Mouse (Mus musculus): ENCODE data around the gene Cyp2ab1. TPM values are rescaled to one million over a fixed set of nuclear protein-coding genes. Genes with fewer than 3 reads are reported as not detected.

Cyp2ab1 gene
- polyA plus RNA-seq, 1 experiment = not detected

- TF ChIP-seq CTCF (IDR thresholded peaks at IDR 0.05; ENCODE audit: borderline replicate concordance, extremely low read depth, insufficient read depth, insufficient read length) (no peak), POLR2A (IDR thresholded peaks at IDR 0.05; ENCODE audit: borderline replicate concordance, extremely low read depth, insufficient read depth, insufficient read length, poor library complexity, severe bottlenecking) (no peak)
- no peak for DNase-seq (ENCODE audit: low read depth)
Measured at GRCm38 (mm10) chr16:20323907-20324306, 1.3 kb downstream of the Cyp2ab1 start.

- TF ChIP-seq POLR2A (IDR thresholded peaks at IDR 0.05; ENCODE audit: borderline replicate concordance, extremely low read depth, insufficient read depth, insufficient read length, poor library complexity, severe bottlenecking) (no peak), CTCF (IDR thresholded peaks at IDR 0.05; ENCODE audit: borderline replicate concordance, extremely low read depth, insufficient read depth, insufficient read length) (peak; percentile 11; the same call in 1 of the 2 replicates)
- no peak for DNase-seq (ENCODE audit: low read depth)
Measured at GRCm38 (mm10) chr16:20322274-20322673, 2.9 kb downstream of the Cyp2ab1 start.

GRCm38 (mm10) chr16:20316770-20317169, 8.4 kb downstream of the Cyp2ab1 start:
- no peak for DNase-seq (ENCODE audit: low read depth)
- TF ChIP-seq POLR2A (IDR thresholded peaks at IDR 0.05; ENCODE audit: borderline replicate concordance, extremely low read depth, insufficient read depth, insufficient read length, poor library complexity, severe bottlenecking) (no peak), CTCF (IDR thresholded peaks at IDR 0.05; ENCODE audit: borderline replicate concordance, extremely low read depth, insufficient read depth, insufficient read length) (no peak)

- TF ChIP-seq POLR2A (IDR thresholded peaks at IDR 0.05; ENCODE audit: borderline replicate concordance, extremely low read depth, insufficient read depth, insufficient read length, poor library complexity, severe bottlenecking) (no peak), CTCF (IDR thresholded peaks at IDR 0.05; ENCODE audit: borderline replicate concordance, extremely low read depth, insufficient read depth, insufficient read length) (no peak)
- no peak for DNase-seq (ENCODE audit: low read depth)
Measured at GRCm38 (mm10) chr16:20315266-20315665, 9.9 kb downstream of the Cyp2ab1 start.

GRCm38 (mm10) chr16:20312272-20312671, 12.9 kb downstream of the Cyp2ab1 start:
- TF ChIP-seq POLR2A (IDR thresholded peaks at IDR 0.05; ENCODE audit: borderline replicate concordance, extremely low read depth, insufficient read depth, insufficient read length, poor library complexity, severe bottlenecking) (no peak), CTCF (IDR thresholded peaks at IDR 0.05; ENCODE audit: borderline replicate concordance, extremely low read depth, insufficient read depth, insufficient read length) (no peak)
- DNase-seq (ENCODE audit: low read depth) = no peak

GRCm38 (mm10) chr16:20301770-20302649, 23.2 kb downstream of the Cyp2ab1 start, which contains the start of gene Parl:
Gene Parl (minus strand): TSS chr16:20302387.
- peak; percentile 96 for DNase-seq (ENCODE audit: low read depth)
- TF ChIP-seq POLR2A (IDR thresholded peaks at IDR 0.05; ENCODE audit: borderline replicate concordance, extremely low read depth, insufficient read depth, insufficient read length, poor library complexity, severe bottlenecking) (peak; percentile 45; the same call in 1 of the 2 replicates), CTCF (IDR thresholded peaks at IDR 0.05; ENCODE audit: borderline replicate concordance, extremely low read depth, insufficient read depth, insufficient read length) (peak; percentile 96)

- TF ChIP-seq POLR2A (IDR thresholded peaks at IDR 0.05; ENCODE audit: borderline replicate concordance, extremely low read depth, insufficient read depth, insufficient read length, poor library complexity, severe bottlenecking) = no peak
- TF ChIP-seq CTCF (IDR thresholded peaks at IDR 0.05; ENCODE audit: borderline replicate concordance, extremely low read depth, insufficient read depth, insufficient read length) = no peak
Measured at GRCm38 (mm10) chr16:20300076-20300475, 25.1 kb downstream of the Cyp2ab1 start.

GRCm38 (mm10) chr16:20280238-20280637, 45.0 kb downstream of the Cyp2ab1 start:
- DNase-seq (ENCODE audit: low read depth) = no peak

More at GRCm38 (mm10) chr16:20300076-20300475, 25.1 kb downstream of the Cyp2ab1 start:
- DNase-seq (ENCODE audit: low read depth) = no peak

GRCm38 (mm10) chr16:20279395-20279794, 45.8 kb downstream of the Cyp2ab1 start:
- TF ChIP-seq CTCF (IDR thresholded peaks at IDR 0.05; ENCODE audit: borderline replicate concordance, extremely low read depth, insufficient read depth, insufficient read length) (no peak), POLR2A (IDR thresholded peaks at IDR 0.05; ENCODE audit: borderline replicate concordance, extremely low read depth, insufficient read depth, insufficient read length, poor library complexity, severe bottlenecking) (no peak)

More at GRCm38 (mm10) chr16:20280238-20280637, 45.0 kb downstream of the Cyp2ab1 start:
- no peak for TF ChIP-seq POLR2A (IDR thresholded peaks at IDR 0.05; ENCODE audit: borderline replicate concordance, extremely low read depth, insufficient read depth, insufficient read length, poor library complexity, severe bottlenecking)
- TF ChIP-seq CTCF (IDR thresholded peaks at IDR 0.05; ENCODE audit: borderline replicate concordance, extremely low read depth, insufficient read depth, insufficient read length) = no peak

GRCm38 (mm10) chr16:20272994-20273393, 52.2 kb downstream of the Cyp2ab1 start:
- no peak for DNase-seq (ENCODE audit: low read depth)

More at GRCm38 (mm10) chr16:20279395-20279794, 45.8 kb downstream of the Cyp2ab1 start:
- no peak for DNase-seq (ENCODE audit: low read depth)

GRCm38 (mm10) chr16:20271339-20271738, 53.9 kb downstream of the Cyp2ab1 start:
- TF ChIP-seq POLR2A (IDR thresholded peaks at IDR 0.05; ENCODE audit: borderline replicate concordance, extremely low read depth, insufficient read depth, insufficient read length, poor library complexity, severe bottlenecking) (no peak), CTCF (IDR thresholded peaks at IDR 0.05; ENCODE audit: borderline replicate concordance, extremely low read depth, insufficient read depth, insufficient read length) (no peak)
- no peak for DNase-seq (ENCODE audit: low read depth)

More at GRCm38 (mm10) chr16:20272994-20273393, 52.2 kb downstream of the Cyp2ab1 start:
- TF ChIP-seq POLR2A (IDR thresholded peaks at IDR 0.05; ENCODE audit: borderline replicate concordance, extremely low read depth, insufficient read depth, insufficient read length, poor library complexity, severe bottlenecking) (no peak), CTCF (IDR thresholded peaks at IDR 0.05; ENCODE audit: borderline replicate concordance, extremely low read depth, insufficient read depth, insufficient read length) (no peak)
